Mouse (Mus musculus): ENCODE results near the gene Traf3.

GRCm38 (mm10) chr12:111182378-111182777 is 16.2 kb downstream of the Traf3 start:
- TF ChIP-seq POLR2A (IDR thresholded peaks at IDR 0.05; ENCODE audit: insufficient read depth, low read depth, low read length), result no peak
- TF ChIP-seq CTCF (IDR thresholded peaks at IDR 0.05), result no peak
- TF ChIP-seq EP300 (IDR thresholded peaks at IDR 0.05; ENCODE audit: insufficient read depth, low read depth, low read length), result no peak
